Mouse (Mus musculus) midbrain, embryonic 14.5 days (tissue): ENCODE results near the gene Bahcc1. TPM values are rescaled to one million over a fixed set of nuclear protein-coding genes. Genes with fewer than 3 reads are reported as not detected.
A peak's percentile ranks its signal among the peaks of the same experiment; 100 is the strongest.

ENCODE experiments used
- ATAC-seq: fragments of 200-750 bp; cut with Nextera tagmentation; 2 replicates; pipeline ENCODE4 v1.8.0; 2017; ENCODE audit warnings: moderate number of reproducible peaks, moderate library complexity; ENCODE audit not compliant: low FRiP score, low TSS enrichment
- DNase-seq: peaks from one replicate; pipeline ENCODE4 v3.0.0-alpha.2; 2015
- H3K27ac ChIP-seq: fragments of 300-500 bp; sonication (generic); replicated peaks from 2 replicates; pipeline ENCODE4 v1.5.1; 2014; ENCODE audit warnings: mild to moderate bottlenecking, low read depth, low read length, moderate library complexity
- H3K27me3 ChIP-seq: fragments of 300-500 bp; sonication (generic); 2 replicates; pipeline ENCODE4 v1.6.1; 2014; ENCODE audit warnings: low read length, control low read depth, mixed read lengths; ENCODE audit not compliant: control insufficient read depth, insufficient read depth
- H3K36me3 ChIP-seq: fragments of 300-500 bp; sonication (generic); 2 replicates; pipeline ENCODE4 v1.6.1; 2014; ENCODE audit warnings: low read length, control low read depth; ENCODE audit not compliant: control insufficient read depth, insufficient read depth
- H3K4me1 ChIP-seq: fragments of 300-500 bp; sonication (generic); 2 replicates; pipeline ENCODE4 v1.6.1; 2014; ENCODE audit warnings: mild to moderate bottlenecking, antibody characterized with exemption, low read length, control low read depth; ENCODE audit not compliant: control insufficient read depth, insufficient read depth
- H3K4me2 ChIP-seq: fragments of 300-500 bp; sonication (generic); 2 replicates; pipeline ENCODE4 v1.6.1; 2014; ENCODE audit warnings: mild to moderate bottlenecking, low read length, moderate library complexity
- H3K4me3 ChIP-seq: fragments of 300-500 bp; sonication (generic); replicated peaks from 2 replicates; pipeline ENCODE4 v1.5.1; 2014; ENCODE audit warnings: low read depth, low read length
- H3K9ac ChIP-seq: fragments of 300-500 bp; sonication (generic); replicated peaks from 2 replicates; pipeline ENCODE4 v1.6.1; 2014; ENCODE audit warnings: mild to moderate bottlenecking, low read length, moderate library complexity
- H3K9me3 ChIP-seq: fragments of 300-500 bp; sonication (generic); 2 replicates; pipeline ENCODE4 v1.6.1; 2016; ENCODE audit warnings: low read length, control low read depth, mixed read lengths; ENCODE audit not compliant: control insufficient read depth
- WGBS: fragments of 180-500 bp; shearing (Covaris S2); extraction: QIAGEN DNeasy Blood & Tissue Kit; methylation state at CpG from one replicate; pipeline ENCODE4 v1.1.7; 2014; 5-methylcytosine and 5-hydroxymethylcytosine counted together
- polyA plus RNA-seq: library from polyadenylated mRNA; unstranded; fragments of >200 nt; fragmentation: Nextera tagmentation; extraction: Ambion mirVana; gene quantifications from 2 replicates; pipeline ENCODE4 v1.2.1, GENCODE M21; 2014

The Bahcc1 gene
- polyA plus RNA-seq, 1 experiment from 2014 or later, result 25.9 TPM

- Histone ChIP-seq H3K27ac (no peak overlapping the region), H3K9ac (no peak overlapping the region; the same call in 1 of the 2 replicates), H3K36me3 (no peaks in the 10 kb centered on the region), H3K9me3 (no peaks in the 10 kb centered on the region), H3K27me3 (no peaks in the 10 kb centered on the region), H3K4me3 (no peak overlapping the region), H3K4me1 (peaks cover 37% of the 10 kb centered on the region), H3K4me2 (no peak overlapping the region)
- DNase-seq, result no peak
- 33% methylated on average over 13 of the region's 13 CpGs for WGBS
- ATAC-seq, result no peak
These were observed 63.8 kb downstream of the Bahcc1 start for GRCm38 (mm10) chr11:120296305-120297144.

GRCm38 (mm10) chr11:120297767-120298166 lies 65.0 kb downstream of the Bahcc1 start:
- no peak for DNase-seq
- Histone ChIP-seq H3K27me3 (no peaks in the 10 kb centered on the region), H3K9me3 (no peaks in the 10 kb centered on the region), H3K9ac (no peak overlapping the region), H3K27ac (no peak overlapping the region), H3K4me1 (peaks cover 37% of the 10 kb centered on the region), H3K36me3 (no peaks in the 10 kb centered on the region), H3K4me3 (no peak overlapping the region), H3K4me2 (no peak overlapping the region)
- 72% methylated on average over 7 of the region's 7 CpGs for WGBS
- ATAC-seq, result no peak

GRCm38 (mm10) chr11:120298441-120299141 lies 65.8 kb downstream of the Bahcc1 start:
- Histone ChIP-seq H3K4me3 (no peak overlapping the region), H3K36me3 (no peaks in the 10 kb centered on the region), H3K27me3 (0 out of 2 replicates have a peak, but pooled peaks cover 2% of the 10 kb centered on the region), H3K4me1 (peaks cover 34% of the 10 kb centered on the region), H3K9ac (no peak overlapping the region), H3K4me2 (no peak overlapping the region), H3K9me3 (no peaks in the 10 kb centered on the region), H3K27ac (no peak overlapping the region)
- no peak for ATAC-seq
- WGBS, result 89% methylated on average over 4 of the region's 4 CpGs
- DNase-seq, result no peak

- no peak for ATAC-seq
These were observed 66.7 kb downstream of the Bahcc1 start for GRCm38 (mm10) chr11:120299484-120299883.

GRCm38 (mm10) chr11:120303119-120303518 lies 70.4 kb downstream of the Bahcc1 start:
- Histone ChIP-seq H3K4me1 (peaks cover 38% of the 10 kb centered on the region), H3K27me3 (peaks cover 7% of the 10 kb centered on the region; the same call in 1 of the 2 replicates), H3K9ac (no peak overlapping the region), H3K27ac (no peak overlapping the region), H3K9me3 (no peaks in the 10 kb centered on the region), H3K4me3 (no peak overlapping the region), H3K4me2 (no peak overlapping the region), H3K36me3 (no peaks in the 10 kb centered on the region)
- WGBS, result 87% methylated on average over 9 of the region's 9 CpGs
- DNase-seq (no peak), ATAC-seq (no peak)

More at GRCm38 (mm10) chr11:120299484-120299883, 66.7 kb downstream of the Bahcc1 start:
- no peaks in the 10 kb centered on the region for H3K36me3 ChIP-seq
- H3K4me1 ChIP-seq, result peaks cover 32% of the 10 kb centered on the region
- no peak overlapping the region for H3K27ac ChIP-seq
- no peak overlapping the region for H3K4me2 ChIP-seq
- peaks cover 7% of the 10 kb centered on the region; the same call in 1 of the 2 replicates for H3K27me3 ChIP-seq
- DNase-seq, result no peak
- H3K9ac ChIP-seq, result no peak overlapping the region
- no peak overlapping the region for H3K4me3 ChIP-seq
- WGBS, result 61% methylated on average over 5 of the region's 5 CpGs
- H3K9me3 ChIP-seq, result no peaks in the 10 kb centered on the region

- no peak overlapping the region for H3K4me3 ChIP-seq
- H3K9me3 ChIP-seq, result no peaks in the 10 kb centered on the region
- H3K4me1 ChIP-seq, result peaks cover 40% of the 10 kb centered on the region
- no peak overlapping the region; the same call in 1 of the 2 replicates for H3K4me2 ChIP-seq
- no peaks in the 10 kb centered on the region for H3K36me3 ChIP-seq
- 0 out of 2 replicates have a peak overlapping the region, but pooled peaks have one; percentile 93 for H3K27ac ChIP-seq
- 87% methylated on average over 21 of the region's 21 CpGs for WGBS
- ATAC-seq (no peak), DNase-seq (no peak)
- H3K27me3 ChIP-seq, result peaks cover 7% of the 10 kb centered on the region; the same call in 1 of the 2 replicates
- H3K9ac ChIP-seq, result no peak overlapping the region
These were observed 71.0 kb downstream of the Bahcc1 start for GRCm38 (mm10) chr11:120303559-120304349.

- no peaks in the 10 kb centered on the region for H3K9me3 ChIP-seq
- WGBS, result 34% methylated on average over 5 of the region's 5 CpGs
- peak overlapping the region; percentile 80 for H3K4me2 ChIP-seq
- peak overlapping the region; percentile 93; the same call in 1 of the 2 replicates for H3K27ac ChIP-seq
- no peaks in the 10 kb centered on the region for H3K36me3 ChIP-seq
- no peak overlapping the region; the same call in 1 of the 2 replicates for H3K9ac ChIP-seq
- peaks cover 40% of the 10 kb centered on the region for H3K4me1 ChIP-seq
- peaks cover 7% of the 10 kb centered on the region; the same call in 1 of the 2 replicates for H3K27me3 ChIP-seq
- DNase-seq (no peak), ATAC-seq (no peak)
- peak overlapping the region; percentile 45; the same call in 1 of the 2 replicates for H3K4me3 ChIP-seq
These were observed 71.6 kb downstream of the Bahcc1 start for GRCm38 (mm10) chr11:120304350-120304694.

GRCm38 (mm10) chr11:120304886-120305534 lies 72.3 kb downstream of the Bahcc1 start:
- Histone ChIP-seq H3K4me3 (peak overlapping the region; percentile 45), H3K4me1 (peaks cover 40% of the 10 kb centered on the region), H3K9me3 (no peaks in the 10 kb centered on the region), H3K27ac (peak overlapping the region; percentile 93), H3K9ac (peak overlapping the region; percentile 58), H3K36me3 (no peaks in the 10 kb centered on the region), H3K4me2 (peak overlapping the region; percentile 80), H3K27me3 (peaks cover 7% of the 10 kb centered on the region; the same call in 1 of the 2 replicates)
- under 1% methylated on average over 52 of the region's 53 CpGs for WGBS
- peak; percentile 98 for DNase-seq
- peak; percentile 96 for ATAC-seq
